Mouse (Mus musculus) heart, embryonic 13.5 days (tissue): ENCODE data around the gene Shisa5. TPM values are rescaled to one million over a fixed set of nuclear protein-coding genes. Genes with fewer than 3 reads are reported as not detected.

Experiments used
- ATAC-seq: fragments of 200-750 bp; cut with Nextera tagmentation; 2 replicates; pipeline ENCODE4 v1.8.0; 2017; ENCODE audit warnings: moderate TSS enrichment; ENCODE audit not compliant: insufficient number of reproducible peaks, low FRiP score, low TSS enrichment; ENCODE audit errors: extremely low read depth
- H3K27ac ChIP-seq: fragments of 300-500 bp; sonication (generic); replicated peaks from 2 replicates; pipeline ENCODE4 v1.5.1; 2015; ENCODE audit warnings: moderate library complexity, mild to moderate bottlenecking, inconsistent platforms
- H3K27me3 ChIP-seq: fragments of 300-500 bp; sonication (generic); replicated peaks from 2 replicates; pipeline ENCODE4 v1.6.1; 2015; ENCODE audit warnings: mild to moderate bottlenecking, inconsistent platforms
- H3K36me3 ChIP-seq: fragments of 300-500 bp; sonication (generic); 2 replicates; pipeline ENCODE4 v1.6.1; 2015; ENCODE audit warnings: mild to moderate bottlenecking, inconsistent platforms
- H3K4me1 ChIP-seq: fragments of 300-500 bp; sonication (generic); 2 replicates; pipeline ENCODE4 v1.6.1; 2015; ENCODE audit warnings: inconsistent platforms
- H3K4me2 ChIP-seq: fragments of 300-500 bp; sonication (generic); 2 replicates; pipeline ENCODE4 v1.6.1; 2015; ENCODE audit warnings: inconsistent platforms, mild to moderate bottlenecking, moderate library complexity
- H3K4me3 ChIP-seq: fragments of 300-500 bp; sonication (generic); 2 replicates; pipeline ENCODE4 v1.5.1; 2015; ENCODE audit warnings: moderate library complexity, mild to moderate bottlenecking, inconsistent platforms
- H3K9ac ChIP-seq: fragments of 300-500 bp; sonication (generic); 2 replicates; pipeline ENCODE4 v1.6.1; 2015; ENCODE audit warnings: inconsistent platforms, mild to moderate bottlenecking, moderate library complexity
- H3K9me3 ChIP-seq: fragments of 300-500 bp; sonication (generic); 2 replicates; pipeline ENCODE4 v1.6.1; 2016; ENCODE audit warnings: inconsistent platforms
- WGBS: fragments of 180-500 bp; shearing (Covaris S2); methylation state at CpG from one replicate; pipeline ENCODE4 v1.1.7; 2015; ENCODE audit warnings: mixed read lengths; 5-methylcytosine and 5-hydroxymethylcytosine counted together
- polyA plus RNA-seq: library from polyadenylated mRNA; unstranded; fragments of >200 nt; fragmentation: Nextera tagmentation; extraction: Ambion mirVana; gene quantifications from 2 replicates; pipeline ENCODE4 v1.2.1, GENCODE M21; 2015

The Shisa5 gene
- polyA plus RNA-seq, 1 experiment from 2014 or later, result 69.3 TPM

GRCm38 (mm10) chr9:109027521-109027920, 10.8 kb upstream of the Shisa5 start:
- Histone ChIP-seq H3K27me3 (no peaks in the 10 kb centered on the region), H3K9ac (no peak overlapping the region), H3K4me2 (no peak overlapping the region), H3K36me3 (0 out of 2 replicates have a peak, but pooled peaks cover 5% of the 10 kb centered on the region), H3K9me3 (no peaks in the 10 kb centered on the region), H3K27ac (no peak overlapping the region), H3K4me1 (0 out of 2 replicates have a peak, but pooled peaks cover 5% of the 10 kb centered on the region), H3K4me3 (no peak overlapping the region)
- ATAC-seq, result no peak
- 63% methylated on average over 8 of the region's 8 CpGs for WGBS

- 0 out of 2 replicates have a peak, but pooled peaks cover 5% of the 10 kb centered on the region for H3K4me1 ChIP-seq
- H3K9me3 ChIP-seq, result no peaks in the 10 kb centered on the region
- H3K9ac ChIP-seq, result no peak overlapping the region
- 81% methylated on average over 3 of the region's 3 CpGs for WGBS
- H3K27ac ChIP-seq, result no peak overlapping the region
- H3K36me3 ChIP-seq, result 0 out of 2 replicates have a peak, but pooled peaks cover 5% of the 10 kb centered on the region
- no peak for ATAC-seq
- no peak overlapping the region for H3K4me3 ChIP-seq
- H3K27me3 ChIP-seq, result no peaks in the 10 kb centered on the region
- no peak overlapping the region for H3K4me2 ChIP-seq
Observed at GRCm38 (mm10) chr9:109028421-109028820, 9.9 kb upstream of the Shisa5 start.

DNA sequence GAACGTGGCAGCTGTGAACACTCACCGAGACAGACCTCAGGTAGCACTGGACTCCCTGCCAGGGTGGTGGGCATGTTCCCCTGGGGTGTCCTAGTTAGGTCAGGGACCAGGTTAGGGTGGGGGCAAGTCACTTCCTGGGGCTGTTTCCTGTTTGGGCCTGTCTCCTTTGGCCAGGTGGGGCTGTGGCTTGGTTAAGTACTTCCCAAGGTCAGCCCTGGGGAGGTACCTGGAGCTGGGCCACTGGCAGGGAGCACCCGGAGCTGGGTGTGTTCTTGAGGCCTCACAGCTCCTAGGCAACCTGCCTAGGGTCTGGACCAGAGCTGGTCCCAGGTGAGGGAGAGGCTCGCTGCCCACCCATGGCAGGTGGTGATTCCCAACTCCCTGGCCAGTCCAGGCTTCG, 9.4 kb upstream of the Shisa5 start:
- Histone ChIP-seq H3K4me2 (no peak overlapping the region), H3K9ac (no peak overlapping the region), H3K27ac (no peak overlapping the region), H3K27me3 (no peaks in the 10 kb centered on the region), H3K4me3 (no peak overlapping the region), H3K4me1 (0 out of 2 replicates have a peak, but pooled peaks cover 5% of the 10 kb centered on the region), H3K9me3 (no peaks in the 10 kb centered on the region), H3K36me3 (0 out of 2 replicates have a peak, but pooled peaks cover 5% of the 10 kb centered on the region)
- 76% methylated on average over 5 of the region's 5 CpGs for WGBS
- no peak for ATAC-seq

GRCm38 (mm10) chr9:109030312-109030711, 8.1 kb upstream of the Shisa5 start:
- Histone ChIP-seq H3K4me3 (no peak overlapping the region), H3K27ac (no peak overlapping the region), H3K4me1 (0 out of 2 replicates have a peak, but pooled peaks cover 5% of the 10 kb centered on the region), H3K9me3 (no peaks in the 10 kb centered on the region), H3K9ac (no peak overlapping the region), H3K4me2 (no peak overlapping the region), H3K27me3 (no peaks in the 10 kb centered on the region), H3K36me3 (0 out of 2 replicates have a peak, but pooled peaks cover 5% of the 10 kb centered on the region)
- WGBS, result 56% methylated on average over 3 of the region's 3 CpGs
- no peak for ATAC-seq

- Histone ChIP-seq H3K27ac (no peak overlapping the region), H3K27me3 (no peaks in the 10 kb centered on the region), H3K9ac (no peak overlapping the region), H3K4me3 (no peak overlapping the region), H3K9me3 (no peaks in the 10 kb centered on the region), H3K4me2 (no peak overlapping the region), H3K4me1 (0 out of 2 replicates have a peak, but pooled peaks cover 5% of the 10 kb centered on the region), H3K36me3 (0 out of 2 replicates have a peak, but pooled peaks cover 5% of the 10 kb centered on the region)
- no peak for ATAC-seq
- 89% methylated on average over 7 of the region's 7 CpGs for WGBS
Observed at GRCm38 (mm10) chr9:109031001-109031400, 7.4 kb upstream of the Shisa5 start.

GRCm38 (mm10) chr9:109031686-109032085, 6.7 kb upstream of the Shisa5 start:
- ATAC-seq, result no peak
- 0 out of 2 replicates have a peak, but pooled peaks cover 5% of the 10 kb centered on the region for H3K36me3 ChIP-seq
- H3K4me1 ChIP-seq, result 0 out of 2 replicates have a peak, but pooled peaks cover 5% of the 10 kb centered on the region
- H3K9ac ChIP-seq, result no peak overlapping the region
- no peak overlapping the region for H3K27ac ChIP-seq
- WGBS, result 76% methylated on average over 8 of the region's 8 CpGs
- no peak overlapping the region for H3K4me3 ChIP-seq
- no peak overlapping the region for H3K4me2 ChIP-seq
- no peaks in the 10 kb centered on the region for H3K9me3 ChIP-seq
- no peaks in the 10 kb centered on the region for H3K27me3 ChIP-seq

DNA sequence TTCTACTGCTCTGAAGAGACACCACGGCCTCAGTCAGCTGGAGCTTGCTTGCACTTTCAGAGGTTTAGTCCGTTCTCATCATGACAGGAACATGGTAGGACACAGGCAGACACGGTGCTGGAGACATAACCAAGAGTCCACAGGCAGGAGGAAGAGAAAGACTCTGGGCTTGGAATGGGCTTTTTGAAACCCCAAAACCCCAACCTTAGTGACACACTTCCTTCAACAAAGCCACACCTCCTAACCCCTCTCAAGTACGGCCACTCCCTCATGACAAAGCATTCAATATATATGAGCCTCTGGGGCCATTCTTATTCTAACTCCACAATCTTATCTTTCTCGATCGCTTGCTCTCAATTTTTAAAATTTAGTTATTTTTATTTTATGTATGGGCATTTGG, 5.9 kb upstream of the Shisa5 start:
- Histone ChIP-seq H3K4me2 (no peak overlapping the region), H3K9ac (no peak overlapping the region), H3K9me3 (no peaks in the 10 kb centered on the region), H3K27me3 (no peaks in the 10 kb centered on the region), H3K4me1 (0 out of 2 replicates have a peak, but pooled peaks cover 2% of the 10 kb centered on the region), H3K36me3 (0 out of 2 replicates have a peak, but pooled peaks cover 5% of the 10 kb centered on the region), H3K4me3 (no peak overlapping the region), H3K27ac (no peak overlapping the region)
- WGBS, result 74% methylated on average over 6 of the region's 6 CpGs
- ATAC-seq, result no peak

DNA sequence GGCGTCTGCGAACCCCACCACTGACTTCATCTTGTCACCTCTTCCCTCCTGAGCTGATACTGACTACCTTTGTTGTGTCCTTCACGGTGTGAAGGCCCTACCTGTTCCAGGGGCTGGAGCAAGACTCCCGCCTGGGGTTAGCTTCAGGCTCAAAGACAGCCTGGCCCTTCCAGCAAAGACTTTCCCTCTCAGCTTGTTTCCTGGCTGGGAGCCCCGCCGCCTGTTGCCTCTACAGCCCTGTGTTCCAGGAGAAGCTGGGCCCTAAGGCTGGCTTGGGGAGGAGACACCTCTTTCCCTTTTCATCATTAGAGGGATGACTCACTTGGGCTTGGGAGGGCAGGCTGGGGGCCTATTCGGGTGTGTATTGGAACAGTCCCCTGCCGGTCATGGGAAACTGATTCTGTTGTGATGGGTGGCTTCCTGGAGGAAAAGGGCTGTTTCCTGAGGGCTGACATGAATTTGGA, 568 bp downstream of the Shisa5 start:
- Histone ChIP-seq H3K27ac (peak overlapping the region; percentile 73), H3K36me3 (0 out of 2 replicates have a peak, but pooled peaks cover 2% of the 10 kb centered on the region), H3K4me3 (peak overlapping the region; percentile 76), H3K4me1 (peaks cover 40% of the 10 kb centered on the region), H3K9ac (peak overlapping the region; percentile 84), H3K9me3 (no peaks in the 10 kb centered on the region), H3K27me3 (no peaks in the 10 kb centered on the region), H3K4me2 (peak overlapping the region; percentile 75)
- WGBS, result 16% methylated on average over 8 of the region's 8 CpGs
- ATAC-seq, result peak; percentile 30; the same call in 1 of the 2 replicates

GRCm38 (mm10) chr9:109039681-109040080, 1.3 kb downstream of the Shisa5 start:
- Histone ChIP-seq H3K27me3 (no peaks in the 10 kb centered on the region), H3K27ac (peak overlapping the region; percentile 73), H3K9ac (0 out of 2 replicates have a peak overlapping the region, but pooled peaks have one; percentile 84), H3K4me2 (peak overlapping the region; percentile 75), H3K4me3 (peak overlapping the region; percentile 76), H3K9me3 (no peaks in the 10 kb centered on the region), H3K4me1 (peaks cover 40% of the 10 kb centered on the region), H3K36me3 (peaks cover 8% of the 10 kb centered on the region)
- 63% methylated on average over 4 of the region's 4 CpGs for WGBS
- ATAC-seq, result no peak

DNA sequence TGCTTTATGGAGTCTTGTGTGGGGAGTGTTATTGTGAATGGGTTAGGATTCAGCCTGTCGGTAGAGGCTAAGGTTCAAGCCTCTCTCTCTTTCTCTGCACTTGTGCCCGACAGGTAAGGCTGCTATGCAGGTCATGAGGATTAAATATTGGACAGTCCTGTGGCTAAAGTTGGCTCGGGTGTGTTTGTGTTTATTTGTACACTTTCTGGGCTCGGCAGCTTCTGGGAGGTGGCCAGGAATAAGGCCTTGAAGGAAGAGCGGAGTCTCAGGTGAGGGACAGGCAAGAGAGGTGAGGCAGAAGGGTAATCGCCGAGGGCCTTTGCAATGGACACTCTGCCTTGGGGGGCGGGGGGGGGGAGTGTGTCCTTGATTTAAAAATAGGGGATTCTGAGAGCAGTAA, 1.9 kb downstream of the Shisa5 start:
- Histone ChIP-seq H3K27me3 (no peaks in the 10 kb centered on the region), H3K36me3 (peaks cover 10% of the 10 kb centered on the region), H3K4me2 (peak overlapping the region; percentile 75), H3K4me1 (peaks cover 40% of the 10 kb centered on the region), H3K9ac (0 out of 2 replicates have a peak overlapping the region, but pooled peaks have one; percentile 44), H3K27ac (no peak overlapping the region), H3K4me3 (peak overlapping the region; percentile 76; the same call in 1 of the 2 replicates), H3K9me3 (no peaks in the 10 kb centered on the region)
- WGBS, result 72% methylated on average over 8 of the region's 8 CpGs
- no peak for ATAC-seq

DNA sequence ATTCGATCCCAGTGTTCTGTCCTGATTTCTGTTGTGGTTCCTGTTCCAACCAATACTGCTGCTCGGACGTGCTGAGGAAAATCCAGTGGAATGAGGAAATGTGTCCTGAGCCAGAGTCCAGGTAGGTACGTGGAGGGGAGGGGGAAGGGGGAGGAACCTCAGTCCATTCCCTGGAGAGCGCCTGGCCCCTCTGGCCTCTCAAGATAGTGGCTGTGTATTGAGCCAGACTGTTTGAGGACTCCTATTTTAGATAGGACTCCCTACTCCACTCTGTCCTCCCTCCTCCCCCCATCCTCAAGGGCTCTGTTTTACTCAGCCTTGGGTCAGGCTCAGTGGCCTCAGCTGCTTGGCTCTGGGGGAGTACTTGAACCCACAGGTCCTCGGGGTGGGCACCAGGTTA, 2.5 kb downstream of the Shisa5 start:
- Histone ChIP-seq H3K27me3 (no peaks in the 10 kb centered on the region), H3K9me3 (no peaks in the 10 kb centered on the region), H3K4me3 (peak overlapping the region; percentile 76), H3K4me1 (peaks cover 40% of the 10 kb centered on the region), H3K9ac (peak overlapping the region; percentile 25; the same call in 1 of the 2 replicates), H3K4me2 (peak overlapping the region; percentile 75), H3K27ac (peak overlapping the region; percentile 43; the same call in 1 of the 2 replicates), H3K36me3 (peaks cover 13% of the 10 kb centered on the region)
- ATAC-seq, result no peak
- 27% methylated on average over 6 of the region's 6 CpGs for WGBS

GRCm38 (mm10) chr9:109041351-109041750, 3.0 kb downstream of the Shisa5 start:
- Histone ChIP-seq H3K4me2 (peak overlapping the region; percentile 75), H3K4me1 (peaks cover 40% of the 10 kb centered on the region), H3K9me3 (no peaks in the 10 kb centered on the region), H3K27ac (peak overlapping the region; percentile 43; the same call in 1 of the 2 replicates), H3K9ac (peak overlapping the region; percentile 25; the same call in 1 of the 2 replicates), H3K36me3 (peaks cover 16% of the 10 kb centered on the region), H3K27me3 (no peaks in the 10 kb centered on the region), H3K4me3 (peak overlapping the region; percentile 76)
- WGBS, result 34% methylated on average over 7 of the region's 7 CpGs
- no peak for ATAC-seq
